Mouse (Mus musculus): Measurements from ENCODE around the gene Nfya. TPM values are rescaled to one million over a fixed set of nuclear protein-coding genes. Genes with fewer than 3 reads are reported as not detected.

Gene Nfya
- total and polyA plus RNA-seq, 3 experiments = 56.9 to 97.8 TPM; not detected in 1

DNA sequence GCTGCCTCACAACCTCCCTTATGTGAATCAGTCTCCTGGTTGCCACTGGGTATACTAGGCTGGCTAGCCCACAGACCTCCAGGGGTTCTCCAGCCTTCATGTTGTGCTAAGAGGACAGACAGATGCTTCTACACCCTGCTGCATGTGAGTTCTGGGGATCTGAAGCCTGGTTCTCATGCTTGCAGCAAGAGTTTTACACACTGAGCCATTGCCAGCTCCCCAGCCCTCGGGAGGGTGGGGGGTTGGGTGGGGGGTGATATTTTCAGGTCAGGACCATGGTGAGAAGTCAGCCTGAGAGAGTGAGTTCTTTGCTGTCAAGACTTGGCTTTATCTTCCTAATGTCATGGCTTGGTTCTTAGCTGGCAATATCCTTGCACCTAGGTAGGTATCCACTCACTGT lies 9.1 kb upstream of the Nfya start:
- peaks cover 11 to 15% of the 10 kb centered on the region in 2 experiments for H3K4me1 ChIP-seq (ENCODE audit: control insufficient read depth in 1 of 2, insufficient read depth in 2 of 2, low read length in 2 of 2)
- H3K9me3 ChIP-seq (replicated peaks; ENCODE audit: insufficient read depth, low read length) = no peaks in the 10 kb centered on the region
- H3K79me2 ChIP-seq (ENCODE audit: control insufficient read depth, insufficient read depth, low read length, poor library complexity) = no peaks in the 10 kb centered on the region
- no peak overlapping the region for H3K27ac ChIP-seq (ENCODE audit: control insufficient read depth, low read depth, low read length)
- no peaks in the 10 kb centered on the region for H3K27me3 ChIP-seq (ENCODE audit: control insufficient read depth in 1 of 2, insufficient read depth in 2 of 2, low read length in 2 of 2)
- DNase-seq (ENCODE audit: low read depth, low spot score) = no peak
- no peak overlapping the region for H3K9ac ChIP-seq (ENCODE audit: control insufficient read depth, low read depth, low read length, poor library complexity, severe bottlenecking)
- TF ChIP-seq SMC3 (IDR thresholded peaks at IDR 0.05; ENCODE audit: low read depth, low read length) (no peak), MYB (IDR thresholded peaks at IDR 0.05; ENCODE audit: low read depth, low read length) (no peak), SIN3A (IDR thresholded peaks at IDR 0.05; ENCODE audit: low read length) (no peak), GABPA (IDR thresholded peaks at IDR 0.05; ENCODE audit: low read depth, low read length) (no peak), ELF1 (IDR thresholded peaks at IDR 0.05; ENCODE audit: low read depth, low read length) (no peak), BHLHE40 (IDR thresholded peaks at IDR 0.05; ENCODE audit: borderline replicate concordance, low read depth, low read length) (no peak), MAFK (IDR thresholded peaks at IDR 0.05; ENCODE audit: borderline replicate concordance, low read depth, low read length) (no peak)
- H3K36me3 ChIP-seq (ENCODE audit: control insufficient read depth in 1 of 2, insufficient read depth in 2 of 2, low read length in 2 of 2) = peaks cover 0 to 20% of the 10 kb centered on the region in 2 experiments; a peak in 2 of 4 replicates
- peak overlapping the region in 1 of 2 experiments; percentile 59; a peak in 1 of 4 replicates for H3K4me3 ChIP-seq (ENCODE audit: control insufficient read depth in 1 of 2, insufficient read depth in 1 of 2, low read depth in 2 of 2, low read length in 2 of 2)

DNA sequence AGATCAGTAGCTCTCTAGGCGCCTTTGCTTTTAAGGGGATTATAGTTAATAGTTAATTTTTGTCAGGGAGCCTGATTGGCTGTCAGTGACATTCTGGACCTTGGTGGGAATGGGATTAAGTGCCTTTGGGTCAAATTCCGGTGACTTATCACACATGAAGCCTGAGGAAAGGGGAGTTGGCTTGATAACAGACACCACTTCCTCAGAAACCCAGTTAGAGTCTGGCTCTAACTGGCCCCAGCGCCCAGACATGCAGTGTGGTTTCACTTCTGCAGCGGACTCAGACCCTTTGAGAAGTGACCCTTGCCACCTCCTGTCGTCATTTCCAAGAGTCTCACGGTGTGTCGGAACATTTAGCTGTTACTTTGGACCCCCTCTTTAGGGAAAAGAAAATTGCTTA lies 8.5 kb upstream of the Nfya start:
- Histone ChIP-seq H3K36me3 (ENCODE audit: control insufficient read depth in 1 of 2, insufficient read depth in 2 of 2, low read length in 2 of 2) (peaks cover 0 to 20% of the 10 kb centered on the region in 2 experiments; a peak in 2 of 4 replicates), H3K27me3 (ENCODE audit: control insufficient read depth in 1 of 2, insufficient read depth in 2 of 2, low read length in 2 of 2) (no peaks in the 10 kb centered on the region), H3K27ac (ENCODE audit: control insufficient read depth, low read depth, low read length) (peak overlapping the region; percentile 53), H3K79me2 (ENCODE audit: control insufficient read depth, insufficient read depth, low read length, poor library complexity) (no peaks in the 10 kb centered on the region), H3K9me3 (replicated peaks; ENCODE audit: insufficient read depth, low read length) (no peaks in the 10 kb centered on the region), H3K4me1 (ENCODE audit: control insufficient read depth in 1 of 2, insufficient read depth in 2 of 2, low read length in 2 of 2) (peaks cover 11 to 15% of the 10 kb centered on the region in 2 experiments), H3K9ac (ENCODE audit: control insufficient read depth, low read depth, low read length, poor library complexity, severe bottlenecking) (peak overlapping the region; percentile 52), H3K4me3 (ENCODE audit: control insufficient read depth in 1 of 2, insufficient read depth in 1 of 2, low read depth in 2 of 2, low read length in 2 of 2) (peak overlapping the region; percentile 51 to 59)
- DNase-seq (ENCODE audit: low read depth, low spot score) = peak; percentile 60
- TF ChIP-seq USF2 (IDR thresholded peaks at IDR 0.05; ENCODE audit: borderline replicate concordance in 1 of 2, insufficient read depth in 1 of 2, low read depth in 1 of 2, low read length in 2 of 2) (no peak), EP300 (IDR thresholded peaks at IDR 0.05; ENCODE audit: low read depth in 1 of 2, low read length in 2 of 2) (peak; percentile 65 to 72), TBP (IDR thresholded peaks at IDR 0.05; ENCODE audit: low read depth, low read length) (no peak), ZKSCAN1 (IDR thresholded peaks at IDR 0.05; ENCODE audit: low read depth, low read length) (no peak), GABPA (IDR thresholded peaks at IDR 0.05; ENCODE audit: low read depth, low read length) (no peak), MAZ (IDR thresholded peaks at IDR 0.05; ENCODE audit: low read depth, low read length) (no peak), MAFK (IDR thresholded peaks at IDR 0.05; ENCODE audit: borderline replicate concordance, low read depth, low read length) (no peak), HCFC1 (IDR thresholded peaks at IDR 0.05; ENCODE audit: low read depth, low read length) (no peak), POLR2AphosphoS5 (IDR thresholded peaks at IDR 0.05; ENCODE audit: borderline replicate concordance, low read depth, low read length) (no peak), JUND (IDR thresholded peaks at IDR 0.05; ENCODE audit: low read depth, low read length) (no peak), MAX (IDR thresholded peaks at IDR 0.05; ENCODE audit: low read length) (no peak), SMC3 (IDR thresholded peaks at IDR 0.05; ENCODE audit: low read depth, low read length) (no peak; the same call in 1 of the 2 replicates), ETS1 (IDR thresholded peaks at IDR 0.05; ENCODE audit: low read depth, low read length) (peak; percentile 50; the same call in 1 of the 2 replicates), NELFE (IDR thresholded peaks at IDR 0.05; ENCODE audit: low read depth, low read length) (peak; percentile 30), ELF1 (IDR thresholded peaks at IDR 0.05; ENCODE audit: low read depth, low read length) (no peak), KAT2A (conservative IDR thresholded peaks at IDR 0.05; ENCODE audit: low read depth, low read length) (no peak), ZNF384 (IDR thresholded peaks at IDR 0.05; ENCODE audit: low read depth, low read length) (no peak), CTCF (IDR thresholded peaks at IDR 0.05 in 2 of 3, conservative IDR thresholded peaks at IDR 0.05 in 1 of 3; ENCODE audit: control insufficient read depth in 1 of 3, insufficient read depth in 1 of 3, low read depth in 2 of 3, low read length in 3 of 3, poor library complexity in 1 of 3, severe bottlenecking in 1 of 3) (no peak), BHLHE40 (IDR thresholded peaks at IDR 0.05; ENCODE audit: borderline replicate concordance, low read depth, low read length) (no peak), ZC3H11A (IDR thresholded peaks at IDR 0.05; ENCODE audit: low read depth, low read length) (no peak), GATA1 (IDR thresholded peaks at IDR 0.05; ENCODE audit: low read depth, low read length) (peak; percentile 77), SIN3A (IDR thresholded peaks at IDR 0.05; ENCODE audit: low read length) (peak; percentile 33), MYB (IDR thresholded peaks at IDR 0.05; ENCODE audit: low read depth, low read length) (peak; percentile 48; the same call in 1 of the 2 replicates), TCF12 (IDR thresholded peaks at IDR 0.05; ENCODE audit: low read depth, low read length) (peak; percentile 42; the same call in 1 of the 2 replicates), UBTF (IDR thresholded peaks at IDR 0.05; ENCODE audit: borderline replicate concordance, insufficient read depth, low read depth, low read length) (no peak), TAL1 (IDR thresholded peaks at IDR 0.05; ENCODE audit: low read length) (no peak), USF1 (IDR thresholded peaks at IDR 0.05; ENCODE audit: low read depth, low read length) (no peak), CHD2 (IDR thresholded peaks at IDR 0.05; ENCODE audit: low read length) (no peak), POLR2AphosphoS2 (IDR thresholded peaks at IDR 0.05; ENCODE audit: low read length) (no peak; the same call in 1 of the 2 replicates), E2F4 (IDR thresholded peaks at IDR 0.05; ENCODE audit: borderline replicate concordance, low read depth, low read length) (peak; percentile 29; the same call in 1 of the 2 replicates)
